Comparison of ENCODE assay signal across 24 mouse cellular contexts in the genomic region with DNA sequence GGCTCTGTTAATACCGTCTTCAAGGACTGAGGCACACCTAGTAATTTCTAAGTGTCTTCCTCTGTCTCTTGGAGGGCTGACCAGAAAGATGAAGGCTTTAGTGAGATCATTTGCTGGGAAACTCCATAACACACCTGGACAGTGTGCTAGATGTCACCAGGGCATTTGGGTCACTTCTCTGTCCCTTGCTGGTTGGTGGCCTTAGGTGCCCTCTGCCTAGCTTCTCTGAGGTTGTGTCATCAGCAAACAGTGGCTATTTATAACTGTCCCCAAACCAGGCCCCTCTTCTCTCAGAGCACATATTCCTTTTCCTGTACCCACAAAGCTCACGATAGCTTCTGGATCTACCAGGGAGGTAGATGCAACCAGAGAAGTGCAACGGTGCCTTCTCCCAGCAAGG.
"Had no signal": no experiment of that assay in that cellular context is flagged by ENCODE, and none has a peak within 500 bp of the region (broad histone marks: within the 10 kb centered on the region; RNA-seq: fewer than 3 reads in every experiment).

No protein-coding gene starts in this region.

- H3K27ac ChIP-seq: heart, embryonic 10.5 days; hindbrain, embryonic 10.5 days; hindbrain, embryonic 12.5 days; hindbrain, embryonic 14.5 days; intestine, embryonic 15.5 days; layer of hippocampus, adult 2 months; left cerebral cortex, adult 2 months; limb, embryonic 10.5 days; limb, embryonic 12.5 days; liver, embryonic 13.5 days had no signal

- DNase-seq: gastrocnemius, postnatal 10 days; gastrocnemius, postnatal 25 days; heart, adult 18-20 months; heart, postnatal 10 days; heart, postnatal 4 days; kidney, adult 18-20 months; kidney, adult 8-10 months; kidney, postnatal 10 days; kidney, postnatal 25 days; kidney, postnatal 4 days; liver, embryonic 13.5 days had no signal

- ATAC-seq: hindbrain, embryonic 16.5 days; inflammation-experienced regulatory T-cells, adult 6 months; intestine, embryonic 15.5 days; intestine, postnatal 0 days had no signal

- H3K4me3 ChIP-seq: heart, embryonic 10.5 days; heart, embryonic 12.5 days; hindbrain, embryonic 10.5 days; hindbrain, embryonic 12.5 days; intestine, embryonic 15.5 days; layer of hippocampus, adult 2 months; left cerebral cortex, adult 2 months; limb, embryonic 10.5 days; limb, embryonic 12.5 days; liver, embryonic 13.5 days had no signal

- H3K9ac ChIP-seq: heart, embryonic 12.5 days; hindbrain, embryonic 12.5 days; hindbrain, embryonic 14.5 days; intestine, embryonic 15.5 days; limb, embryonic 12.5 days; liver, embryonic 13.5 days had no signal

- H3K4me1 ChIP-seq: intestine, embryonic 15.5 days; limb, embryonic 12.5 days; liver, embryonic 13.5 days had no signal

- H3K4me2 ChIP-seq: heart, embryonic 12.5 days; hindbrain, embryonic 12.5 days; hindbrain, embryonic 14.5 days; intestine, embryonic 15.5 days; limb, embryonic 12.5 days; liver, embryonic 13.5 days had no signal

- H3K36me3 ChIP-seq: heart, embryonic 10.5 days; heart, embryonic 12.5 days; hindbrain, embryonic 10.5 days; hindbrain, embryonic 12.5 days; intestine, embryonic 15.5 days; limb, embryonic 10.5 days; limb, embryonic 12.5 days; liver, embryonic 13.5 days had no signal

- H3K9me3 ChIP-seq: heart, embryonic 10.5 days; heart, embryonic 12.5 days; hindbrain, embryonic 10.5 days; hindbrain, embryonic 12.5 days; intestine, embryonic 15.5 days; limb, embryonic 10.5 days; limb, embryonic 12.5 days; liver, embryonic 13.5 days had no signal

- H3K27me3 ChIP-seq: hindbrain, embryonic 12.5 days; intestine, embryonic 15.5 days; limb, embryonic 12.5 days; liver, embryonic 13.5 days had no signal
